Mouse (Mus musculus) heart, embryonic 11.5 days (tissue): ENCODE results near the gene Cyp2j12. TPM values are rescaled to one million over a fixed set of nuclear protein-coding genes. Genes with fewer than 3 reads are reported as not detected.
"Not testable (repeated sequence)": the region's sequence is repeated elsewhere in the genome, so short reads cannot be mapped to it uniquely, and the experiment has no call there.

ENCODE experiments used
- ATAC-seq: fragments of 200-750 bp; cut with Nextera tagmentation; replicated peaks from 2 replicates; pipeline ENCODE4 v1.8.0; 2017; ENCODE audit warnings: moderate library complexity; ENCODE audit not compliant: insufficient number of reproducible peaks, low FRiP score, low TSS enrichment
- H3K27ac ChIP-seq: fragments of 300-500 bp; sonication (generic); 2 replicates; pipeline ENCODE4 v1.5.1; 2014; ENCODE audit warnings: mild to moderate bottlenecking, low read depth, low read length
- H3K27me3 ChIP-seq: fragments of 300-500 bp; sonication (generic); 2 replicates; pipeline ENCODE4 v1.6.1; 2014; ENCODE audit warnings: mild to moderate bottlenecking, low read length, mixed read lengths; ENCODE audit not compliant: control insufficient read depth, insufficient read depth
- H3K36me3 ChIP-seq: fragments of 300-500 bp; sonication (generic); 2 replicates; pipeline ENCODE4 v1.6.1; 2014; ENCODE audit warnings: mild to moderate bottlenecking, low read length, moderate library complexity, mixed read lengths; ENCODE audit not compliant: control insufficient read depth, insufficient read depth
- H3K4me1 ChIP-seq: fragments of 300-500 bp; sonication (generic); 2 replicates; pipeline ENCODE4 v1.6.1; 2014; ENCODE audit warnings: low read length; ENCODE audit not compliant: control insufficient read depth, insufficient read depth
- H3K4me2 ChIP-seq: fragments of 300-500 bp; sonication (generic); 2 replicates; pipeline ENCODE4 v1.6.1; 2014; ENCODE audit warnings: mild to moderate bottlenecking, moderate library complexity
- H3K4me3 ChIP-seq: fragments of 300-500 bp; sonication (generic); 2 replicates; pipeline ENCODE4 v1.5.1; 2014; ENCODE audit warnings: low read depth, low read length
- H3K9ac ChIP-seq: fragments of 300-500 bp; sonication (generic); 2 replicates; pipeline ENCODE4 v1.6.1; 2014; ENCODE audit warnings: mild to moderate bottlenecking, low read depth, low read length, moderate library complexity
- H3K9me3 ChIP-seq: fragments of 300-500 bp; sonication (generic); replicated peaks from 2 replicates; pipeline ENCODE4 v1.6.1; 2016; ENCODE audit warnings: low read length; ENCODE audit not compliant: control insufficient read depth
- WGBS: fragments of 180-500 bp; shearing (Covaris S2); extraction: QIAGEN DNeasy Blood & Tissue Kit; methylation state at CpG from one replicate; pipeline ENCODE4 v1.1.7; 2014; ENCODE audit not compliant: insufficient replicate concordance; 5-methylcytosine and 5-hydroxymethylcytosine counted together
- polyA plus RNA-seq: library from polyadenylated mRNA; unstranded; fragments of >200 nt; fragmentation: Nextera tagmentation; extraction: Ambion mirVana; gene quantifications from 2 replicates; pipeline ENCODE4 v1.2.1, GENCODE M21; 2014

Cyp2j12 gene
- polyA plus RNA-seq, 1 experiment from 2014 or later, result not detected

DNA sequence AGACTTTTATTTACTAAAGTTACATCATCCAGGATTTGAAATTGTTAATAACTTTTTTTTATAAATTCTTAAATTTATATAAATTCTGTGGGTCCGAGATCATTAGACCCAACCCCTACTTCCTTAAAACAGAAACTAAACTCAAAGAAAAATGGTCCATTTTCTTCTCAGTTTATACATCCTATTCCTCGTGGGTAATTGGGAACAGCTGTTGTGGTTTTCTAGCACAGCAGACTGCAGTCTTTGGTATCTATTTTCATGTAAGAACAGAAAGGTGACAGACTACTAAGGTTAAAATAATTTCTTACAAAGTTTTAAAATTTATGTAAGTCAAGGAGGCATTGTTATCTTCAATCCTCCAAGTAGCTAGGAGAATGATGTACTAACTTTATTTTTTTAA, 44.1 kb downstream of the Cyp2j12 start:
- 58% methylated on average over 2 of the region's 2 CpGs for WGBS
- Histone ChIP-seq H3K36me3 (no peaks in the 10 kb centered on the region), H3K9me3 (no peaks in the 10 kb centered on the region), H3K27ac (no peak overlapping the region), H3K4me1 (no peaks in the 10 kb centered on the region), H3K4me3 (no peak overlapping the region), H3K4me2 (no peak overlapping the region), H3K27me3 (no peaks in the 10 kb centered on the region), H3K9ac (no peak overlapping the region)
- no peak for ATAC-seq

DNA sequence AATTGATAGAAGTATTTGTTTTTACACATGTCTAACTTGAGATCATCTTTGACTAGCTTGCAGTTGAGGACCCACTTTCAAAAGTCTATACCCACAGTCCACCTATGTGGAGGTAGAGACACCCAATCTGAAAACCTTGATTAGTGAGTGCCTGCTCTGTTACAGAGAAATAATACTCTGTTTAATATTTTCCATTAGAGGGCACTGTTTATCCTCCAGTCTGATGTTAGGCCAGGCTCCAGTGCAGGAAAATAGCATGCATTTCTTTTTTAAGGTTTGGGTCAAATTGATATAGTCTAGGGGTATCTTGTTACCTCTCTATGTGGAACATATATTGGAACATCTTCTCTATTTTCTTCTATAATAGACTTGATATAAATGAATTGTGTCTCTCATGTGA, 49.1 kb downstream of the Cyp2j12 start:
- Histone ChIP-seq H3K27me3 (no peaks in the 10 kb centered on the region), H3K36me3 (no peaks in the 10 kb centered on the region), H3K9ac (no peak overlapping the region), H3K4me3 (no peak overlapping the region), H3K4me1 (no peaks in the 10 kb centered on the region), H3K4me2 (no peak overlapping the region), H3K9me3 (no peaks in the 10 kb centered on the region), H3K27ac (no peak overlapping the region)
- no peak for ATAC-seq

DNA sequence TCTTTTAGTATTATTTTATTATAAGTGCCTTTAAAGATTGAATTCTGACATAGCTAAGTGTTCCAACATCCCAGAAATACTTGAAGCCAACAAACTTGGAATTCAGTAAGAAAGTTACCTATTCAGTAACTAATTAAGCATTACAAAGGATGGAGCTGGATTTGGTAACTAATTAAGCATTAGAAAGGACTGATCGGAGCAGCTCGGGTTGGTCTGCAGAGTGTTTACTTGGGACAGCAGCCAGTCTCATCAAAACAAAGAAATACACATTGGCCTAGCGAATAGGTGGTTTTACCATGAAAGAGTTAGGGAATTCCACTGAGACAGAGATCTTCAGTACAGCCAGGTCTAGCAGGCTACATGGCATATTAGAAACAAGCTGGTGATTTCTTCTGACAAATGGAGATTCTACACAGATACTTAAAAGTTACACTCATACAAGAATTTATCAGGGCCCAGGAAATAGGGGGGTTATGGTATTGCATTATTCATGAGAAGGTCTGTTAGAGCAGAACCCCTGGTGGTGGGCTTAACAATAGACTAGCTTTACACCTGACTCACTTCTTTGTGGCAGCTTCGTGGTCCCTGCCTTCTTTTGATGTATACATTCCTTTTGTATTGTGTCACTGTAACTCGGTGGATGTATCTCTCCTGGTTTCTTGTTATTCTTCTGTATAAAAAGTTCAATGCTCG, 51.5 kb downstream of the Cyp2j12 start:
- not testable (repeated sequence) for H3K4me1 ChIP-seq, H3K27ac ChIP-seq, H3K27me3 ChIP-seq, H3K9me3 ChIP-seq, H3K9ac ChIP-seq, ATAC-seq, H3K4me3 ChIP-seq, H3K4me2 ChIP-seq, H3K36me3 ChIP-seq
- WGBS, result 73% methylated on average over 6 of the region's 6 CpGs

DNA sequence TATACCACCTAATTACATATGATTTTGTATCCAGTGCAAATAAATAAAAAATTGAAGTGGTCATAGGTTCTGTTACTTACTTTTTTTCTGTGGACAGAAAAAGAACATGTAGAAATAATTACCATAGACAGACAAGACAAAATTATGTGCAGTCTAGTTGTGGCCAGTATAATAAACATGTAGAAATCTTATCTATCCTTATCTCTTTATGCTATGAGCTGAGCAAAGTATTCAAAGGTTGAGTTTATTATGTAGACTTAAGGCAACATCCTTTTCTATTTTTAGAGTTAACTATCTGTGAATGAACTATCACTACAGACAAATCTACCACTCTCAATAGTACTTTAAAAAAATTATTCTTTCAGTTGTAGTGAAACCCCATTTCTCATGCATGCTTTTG, 62.6 kb downstream of the Cyp2j12 start:
- no peaks in the 10 kb centered on the region for H3K4me1 ChIP-seq
- no peak overlapping the region for H3K9ac ChIP-seq
- no peak overlapping the region for H3K4me2 ChIP-seq
- H3K9me3 ChIP-seq, result no peaks in the 10 kb centered on the region
- no peaks in the 10 kb centered on the region for H3K27me3 ChIP-seq
- H3K27ac ChIP-seq, result no peak overlapping the region
- no peak for ATAC-seq
- no peak overlapping the region for H3K4me3 ChIP-seq
- H3K36me3 ChIP-seq, result no peaks in the 10 kb centered on the region

DNA sequence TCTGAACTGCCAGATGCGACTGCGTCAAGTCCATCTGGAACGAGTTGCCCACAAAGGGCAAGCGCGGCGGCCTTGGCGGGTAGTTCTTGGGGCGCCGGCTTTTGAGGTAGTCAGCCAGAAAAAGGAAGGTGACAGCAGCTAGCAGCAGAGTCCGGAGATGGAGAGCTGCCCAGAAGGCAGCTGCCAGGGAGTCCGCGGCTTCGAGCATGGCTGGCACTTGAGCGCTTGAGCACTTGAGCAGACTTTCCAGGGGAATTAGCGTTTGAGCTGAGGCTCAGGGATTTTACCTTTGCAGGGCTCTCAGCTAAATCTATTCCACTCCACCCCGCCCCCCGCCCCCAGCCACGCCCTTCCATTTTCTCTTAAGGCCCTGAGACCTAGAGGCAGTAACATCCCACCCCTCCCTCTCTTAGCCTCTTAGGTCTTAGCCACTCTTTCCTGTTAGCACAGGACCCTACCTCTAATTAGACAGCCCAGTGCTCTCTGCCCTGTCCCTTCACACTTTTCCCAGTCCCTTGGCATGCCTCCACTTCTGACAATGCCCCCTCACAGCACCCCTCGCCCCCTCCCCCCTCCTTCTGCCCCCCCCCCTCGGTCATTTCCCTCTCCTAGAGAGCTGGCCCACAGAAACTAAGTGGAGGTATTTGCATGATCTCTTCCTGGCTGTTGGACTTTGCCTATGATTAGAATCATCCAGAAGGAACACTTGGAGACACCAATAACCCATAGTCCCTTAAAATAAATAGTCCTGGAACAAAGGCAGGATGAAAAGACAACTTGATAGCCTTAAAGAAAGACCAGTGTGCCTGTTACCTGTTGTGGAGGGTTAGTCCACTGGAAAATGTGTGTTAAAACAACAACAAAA, 63.5 kb downstream of the Cyp2j12 start, which contains the start of gene Cyp2j13:
TSS of gene Cyp2j13 (minus strand) at position 286 of the 865 bp plus-strand sequence.
- Histone ChIP-seq H3K9me3 (no peaks in the 10 kb centered on the region), H3K4me3 (peak within 1 kb of the TSS; percentile 18; the same call in 1 of the 2 replicates), H3K27ac (no peak within 1 kb of the TSS), H3K4me1 (no peaks in the 10 kb centered on the region), H3K36me3 (no peaks in the 10 kb centered on the region), H3K9ac (no peak within 1 kb of the TSS), H3K4me2 (peak within 1 kb of the TSS; percentile 62), H3K27me3 (no peaks in the 10 kb centered on the region)
- no peak; the same call in 1 of the 2 replicates for ATAC-seq
- WGBS, result 3% methylated on average over 19 of the region's 20 CpGs

DNA sequence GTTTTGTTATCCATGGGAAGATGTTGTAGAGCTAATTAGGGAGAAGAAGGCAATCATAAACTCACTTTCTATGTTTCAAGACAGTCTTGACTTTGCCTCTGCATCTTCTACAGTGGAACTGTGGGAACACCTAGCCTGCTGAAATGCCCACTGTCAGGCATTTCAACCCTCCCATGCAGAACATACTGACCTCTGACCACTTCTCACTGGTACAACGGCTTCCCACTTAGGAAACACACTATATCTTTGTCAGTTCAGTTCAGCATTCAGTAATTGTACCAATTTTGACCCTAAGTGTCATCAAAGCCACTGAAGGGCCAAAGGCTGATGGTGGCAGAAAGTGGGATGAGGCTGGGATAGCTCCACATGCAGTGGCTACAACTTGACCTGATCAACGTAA, 78.9 kb downstream of the Cyp2j12 start:
- 86% methylated on average over 2 of the region's 2 CpGs for WGBS
- H3K9ac ChIP-seq, result no peak overlapping the region
- no peaks in the 10 kb centered on the region for H3K27me3 ChIP-seq
- no peaks in the 10 kb centered on the region for H3K36me3 ChIP-seq
- no peak overlapping the region for H3K27ac ChIP-seq
- H3K4me1 ChIP-seq, result no peaks in the 10 kb centered on the region
- no peak overlapping the region for H3K4me2 ChIP-seq
- no peak for ATAC-seq
- H3K9me3 ChIP-seq, result no peaks in the 10 kb centered on the region
- no peak overlapping the region for H3K4me3 ChIP-seq

DNA sequence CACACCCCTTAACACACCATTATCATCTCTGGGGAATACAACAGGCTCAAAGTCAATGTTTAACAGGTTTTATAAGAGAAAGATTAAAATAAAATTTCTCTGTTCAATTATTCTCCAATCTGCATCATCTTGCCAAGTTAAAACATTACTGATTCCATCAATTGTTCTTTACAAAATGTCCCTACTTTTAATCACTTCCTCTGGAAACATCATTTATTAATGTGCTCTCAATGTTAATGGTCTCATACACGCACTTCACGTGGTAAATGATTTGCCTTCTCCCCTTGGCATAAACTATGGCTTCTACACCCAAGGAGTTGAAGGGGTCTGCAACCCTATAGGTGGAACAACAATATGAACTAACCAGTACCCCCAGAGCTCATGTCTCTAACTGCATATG, 80.8 kb downstream of the Cyp2j12 start:
- Histone ChIP-seq H3K9me3 (no peaks in the 10 kb centered on the region), H3K27me3 (no peaks in the 10 kb centered on the region), H3K27ac (no peak overlapping the region), H3K9ac (no peak overlapping the region), H3K4me3 (no peak overlapping the region), H3K36me3 (no peaks in the 10 kb centered on the region), H3K4me1 (no peaks in the 10 kb centered on the region), H3K4me2 (no peak overlapping the region)
- 81% methylated on average over 2 of the region's 2 CpGs for WGBS
- ATAC-seq, result no peak
